Mouse (Mus musculus): ENCODE measurements around the gene Wfs1. TPM values are rescaled to one million over a fixed set of nuclear protein-coding genes. Genes with fewer than 3 reads are reported as not detected.

Wfs1 gene
- total RNA-seq, 1 experiment = 15.1 TPM

- no peak for DNase-seq (ENCODE audit: low read depth, low spot score)
- peaks cover 0 to 2% of the 10 kb centered on the region in 2 experiments; a peak in 1 of 4 replicates for H3K4me1 ChIP-seq (ENCODE audit: control insufficient read depth in 2 of 2, insufficient read depth in 2 of 2, low read length in 2 of 2, poor library complexity in 1 of 2)
- no peak overlapping the region for H3K4me3 ChIP-seq (ENCODE audit: insufficient read depth in 1 of 2, low read depth in 1 of 2, low read length in 2 of 2, poor library complexity in 1 of 2, severe bottlenecking in 1 of 2)
- no peak overlapping the region for H3K9ac ChIP-seq (ENCODE audit: insufficient read depth, low read depth, low read length, poor library complexity, severe bottlenecking)
- no peaks in the 10 kb centered on the region for H3K9me3 ChIP-seq (ENCODE audit: control insufficient read depth, insufficient read depth, low read depth, low read length)
- in situ Hi-C loops (cut with MboI; ENCODE audit: low sequenced_read_pairs in 2 of 2, unreplicated experiment in 2 of 2) = no loop called here
- no peaks in the 10 kb centered on the region; the same call in 1 of the 2 replicates for H3K36me3 ChIP-seq (ENCODE audit: control insufficient read depth, insufficient read depth, low read length, poor library complexity, severe bottlenecking)
- H3K27ac ChIP-seq (ENCODE audit: insufficient read depth, low read depth, low read length, poor library complexity, severe bottlenecking) = no peak overlapping the region
- TF ChIP-seq ZC3H11A (IDR thresholded peaks at IDR 0.05; ENCODE audit: borderline replicate concordance, low read depth, low read length) (no peak), MAFK (IDR thresholded peaks at IDR 0.05; ENCODE audit: insufficient read depth, low read depth, low read length) (no peak), ZNF384 (IDR thresholded peaks at IDR 0.05; ENCODE audit: low read depth, low read length) (no peak), CHD2 (IDR thresholded peaks at IDR 0.05; ENCODE audit: low read depth, low read length) (no peak), HCFC1 (IDR thresholded peaks at IDR 0.05; ENCODE audit: borderline replicate concordance, insufficient read depth, low read length) (no peak)
Measured at GRCm38 (mm10) chr5:36979631-36980030, 9.4 kb downstream of the Wfs1 start.

DNA sequence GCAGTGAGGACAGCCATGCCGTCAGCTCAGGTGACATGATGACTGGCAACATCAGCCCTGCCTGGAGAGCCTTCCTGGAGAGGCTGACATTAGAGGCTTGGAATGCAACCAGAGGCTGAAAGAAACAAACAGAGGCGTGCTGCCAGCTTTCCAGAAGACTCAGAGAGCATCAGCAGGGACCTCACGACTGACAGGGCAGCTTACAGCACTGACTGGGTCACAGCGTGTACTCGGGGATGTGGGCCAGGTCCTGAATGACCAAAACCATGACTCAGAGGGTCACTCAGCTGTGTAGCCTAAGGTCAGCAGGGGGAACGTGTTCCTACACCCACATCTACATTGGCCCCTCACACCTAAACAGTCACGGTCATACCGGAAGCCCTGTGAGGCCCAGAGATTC, 10.0 kb downstream of the Wfs1 start:
- Histone ChIP-seq H3K4me3 (ENCODE audit: insufficient read depth in 1 of 2, low read depth in 1 of 2, low read length in 2 of 2, poor library complexity in 1 of 2, severe bottlenecking in 1 of 2) (no peak overlapping the region), H3K4me1 (ENCODE audit: control insufficient read depth in 2 of 2, insufficient read depth in 2 of 2, low read length in 2 of 2, poor library complexity in 1 of 2) (peaks cover 0 to 2% of the 10 kb centered on the region in 2 experiments; a peak in 1 of 4 replicates), H3K9ac (ENCODE audit: insufficient read depth, low read depth, low read length, poor library complexity, severe bottlenecking) (no peak overlapping the region), H3K9me3 (ENCODE audit: control insufficient read depth, insufficient read depth, low read depth, low read length) (no peaks in the 10 kb centered on the region), H3K36me3 (ENCODE audit: control insufficient read depth, insufficient read depth, low read length, poor library complexity, severe bottlenecking) (no peaks in the 10 kb centered on the region; the same call in 1 of the 2 replicates), H3K27ac (ENCODE audit: insufficient read depth, low read depth, low read length, poor library complexity, severe bottlenecking) (no peak overlapping the region)
- no peak for TF ChIP-seq CHD2 (IDR thresholded peaks at IDR 0.05; ENCODE audit: low read depth, low read length)
- no peak for TF ChIP-seq ZNF384 (IDR thresholded peaks at IDR 0.05; ENCODE audit: low read depth, low read length)
- no peak for TF ChIP-seq HCFC1 (IDR thresholded peaks at IDR 0.05; ENCODE audit: borderline replicate concordance, insufficient read depth, low read length)
- no peak for TF ChIP-seq ZC3H11A (IDR thresholded peaks at IDR 0.05; ENCODE audit: borderline replicate concordance, low read depth, low read length)
- in situ Hi-C loops (cut with MboI; ENCODE audit: low sequenced_read_pairs in 2 of 2, unreplicated experiment in 2 of 2) = no loop called here
- no peak for DNase-seq (ENCODE audit: low read depth, low spot score)

- no peak overlapping the region for H3K4me3 ChIP-seq (ENCODE audit: insufficient read depth in 1 of 2, low read depth in 1 of 2, low read length in 2 of 2, poor library complexity in 1 of 2, severe bottlenecking in 1 of 2)
- no peak for TF ChIP-seq MAFK (IDR thresholded peaks at IDR 0.05; ENCODE audit: insufficient read depth, low read depth, low read length)
- TF ChIP-seq ZC3H11A (IDR thresholded peaks at IDR 0.05; ENCODE audit: borderline replicate concordance, low read depth, low read length) = no peak
- TF ChIP-seq CHD2 (IDR thresholded peaks at IDR 0.05; ENCODE audit: low read depth, low read length) = no peak
- TF ChIP-seq HCFC1 (IDR thresholded peaks at IDR 0.05; ENCODE audit: borderline replicate concordance, insufficient read depth, low read length) = no peak
- TF ChIP-seq ZNF384 (IDR thresholded peaks at IDR 0.05; ENCODE audit: low read depth, low read length) = no peak
- H3K9me3 ChIP-seq (ENCODE audit: control insufficient read depth, insufficient read depth, low read depth, low read length) = no peaks in the 10 kb centered on the region
- H3K27ac ChIP-seq (ENCODE audit: insufficient read depth, low read depth, low read length, poor library complexity, severe bottlenecking) = no peak overlapping the region
- no peak for DNase-seq (ENCODE audit: low read depth, low spot score)
- no peak overlapping the region for H3K9ac ChIP-seq (ENCODE audit: insufficient read depth, low read depth, low read length, poor library complexity, severe bottlenecking)
- in situ Hi-C loops (cut with MboI; ENCODE audit: low sequenced_read_pairs in 2 of 2, unreplicated experiment in 2 of 2) = no loop called here
- H3K36me3 ChIP-seq (ENCODE audit: control insufficient read depth, insufficient read depth, low read length, poor library complexity, severe bottlenecking) = no peaks in the 10 kb centered on the region; the same call in 1 of the 2 replicates
- H3K4me1 ChIP-seq (ENCODE audit: control insufficient read depth in 2 of 2, insufficient read depth in 2 of 2, low read length in 2 of 2, poor library complexity in 1 of 2) = peaks cover 0 to 2% of the 10 kb centered on the region in 2 experiments; a peak in 1 of 4 replicates
Measured at GRCm38 (mm10) chr5:36977809-36978208, 11.2 kb downstream of the Wfs1 start.

DNA sequence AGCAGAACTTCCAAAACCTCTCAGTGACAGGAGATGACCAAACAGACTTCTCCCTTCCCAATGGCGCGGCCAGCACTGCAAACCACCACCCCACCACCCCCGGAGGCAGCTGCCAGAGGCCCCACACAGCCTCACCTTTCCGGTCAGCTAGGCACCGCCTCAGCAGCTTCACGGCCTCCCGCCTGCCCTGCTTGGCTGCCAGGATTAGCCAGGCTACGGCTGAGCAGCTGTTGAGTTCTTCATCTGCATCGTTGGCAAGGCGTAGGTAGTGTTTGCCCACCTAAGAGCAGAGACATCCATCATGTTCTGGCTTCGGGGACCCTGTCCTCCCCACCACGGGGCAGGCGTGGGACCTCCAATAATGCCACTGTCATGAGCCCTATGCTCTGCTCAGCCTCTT, 13.7 kb downstream of the Wfs1 start:
- Histone ChIP-seq H3K9me3 (ENCODE audit: control insufficient read depth, insufficient read depth, low read depth, low read length) (no peaks in the 10 kb centered on the region), H3K36me3 (ENCODE audit: control insufficient read depth, insufficient read depth, low read length, poor library complexity, severe bottlenecking) (peaks cover 3% of the 10 kb centered on the region; the same call in 1 of the 2 replicates), H3K9ac (ENCODE audit: insufficient read depth, low read depth, low read length, poor library complexity, severe bottlenecking) (no peak overlapping the region), H3K4me1 (ENCODE audit: control insufficient read depth in 2 of 2, insufficient read depth in 2 of 2, low read length in 2 of 2, poor library complexity in 1 of 2) (no peaks in the 10 kb centered on the region), H3K27ac (ENCODE audit: insufficient read depth, low read depth, low read length, poor library complexity, severe bottlenecking) (no peak overlapping the region), H3K4me3 (ENCODE audit: insufficient read depth in 1 of 2, low read depth in 1 of 2, low read length in 2 of 2, poor library complexity in 1 of 2, severe bottlenecking in 1 of 2) (no peak overlapping the region)
- in situ Hi-C loops (cut with MboI; ENCODE audit: low sequenced_read_pairs in 2 of 2, unreplicated experiment in 2 of 2) = no loop called here
- TF ChIP-seq ZC3H11A (IDR thresholded peaks at IDR 0.05; ENCODE audit: borderline replicate concordance, low read depth, low read length) (no peak), ZNF384 (IDR thresholded peaks at IDR 0.05; ENCODE audit: low read depth, low read length) (no peak), HCFC1 (IDR thresholded peaks at IDR 0.05; ENCODE audit: borderline replicate concordance, insufficient read depth, low read length) (no peak), MAFK (IDR thresholded peaks at IDR 0.05; ENCODE audit: insufficient read depth, low read depth, low read length) (no peak), CHD2 (IDR thresholded peaks at IDR 0.05; ENCODE audit: low read depth, low read length) (no peak)
- DNase-seq (ENCODE audit: low read depth, low spot score) = no peak

GRCm38 (mm10) chr5:36971587-36971986, 17.4 kb downstream of the Wfs1 start:
- DNase-seq (ENCODE audit: low read depth, low spot score) = no peak
- TF ChIP-seq HCFC1 (IDR thresholded peaks at IDR 0.05; ENCODE audit: borderline replicate concordance, insufficient read depth, low read length) (no peak), MAFK (IDR thresholded peaks at IDR 0.05; ENCODE audit: insufficient read depth, low read depth, low read length) (no peak), ZC3H11A (IDR thresholded peaks at IDR 0.05; ENCODE audit: borderline replicate concordance, low read depth, low read length) (no peak), CHD2 (IDR thresholded peaks at IDR 0.05; ENCODE audit: low read depth, low read length) (no peak), ZNF384 (IDR thresholded peaks at IDR 0.05; ENCODE audit: low read depth, low read length) (no peak)
- in situ Hi-C loops (cut with MboI; ENCODE audit: low sequenced_read_pairs in 2 of 2, unreplicated experiment in 2 of 2) = no loop called here
- no peaks in the 10 kb centered on the region for H3K4me1 ChIP-seq (ENCODE audit: control insufficient read depth in 2 of 2, insufficient read depth in 2 of 2, low read length in 2 of 2, poor library complexity in 1 of 2)
- no peaks in the 10 kb centered on the region for H3K9me3 ChIP-seq (ENCODE audit: control insufficient read depth, insufficient read depth, low read depth, low read length)
- no peak overlapping the region for H3K9ac ChIP-seq (ENCODE audit: insufficient read depth, low read depth, low read length, poor library complexity, severe bottlenecking)
- H3K4me3 ChIP-seq (ENCODE audit: insufficient read depth in 1 of 2, low read depth in 1 of 2, low read length in 2 of 2, poor library complexity in 1 of 2, severe bottlenecking in 1 of 2) = no peak overlapping the region
- no peak overlapping the region for H3K27ac ChIP-seq (ENCODE audit: insufficient read depth, low read depth, low read length, poor library complexity, severe bottlenecking)
- peaks cover 17% of the 10 kb centered on the region; the same call in 1 of the 2 replicates for H3K36me3 ChIP-seq (ENCODE audit: control insufficient read depth, insufficient read depth, low read length, poor library complexity, severe bottlenecking)
